Mouse (Mus musculus) skeletal muscle tissue, adult 2 months (tissue): ENCODE data around the gene Cyth2.

Experiments used
- DNase-seq: peaks from one replicate; pipeline ENCODE4 v3.0.0-alpha.2; 2012; ENCODE audit warnings: low read depth, low spot score

Gene Cyth2

DNA sequence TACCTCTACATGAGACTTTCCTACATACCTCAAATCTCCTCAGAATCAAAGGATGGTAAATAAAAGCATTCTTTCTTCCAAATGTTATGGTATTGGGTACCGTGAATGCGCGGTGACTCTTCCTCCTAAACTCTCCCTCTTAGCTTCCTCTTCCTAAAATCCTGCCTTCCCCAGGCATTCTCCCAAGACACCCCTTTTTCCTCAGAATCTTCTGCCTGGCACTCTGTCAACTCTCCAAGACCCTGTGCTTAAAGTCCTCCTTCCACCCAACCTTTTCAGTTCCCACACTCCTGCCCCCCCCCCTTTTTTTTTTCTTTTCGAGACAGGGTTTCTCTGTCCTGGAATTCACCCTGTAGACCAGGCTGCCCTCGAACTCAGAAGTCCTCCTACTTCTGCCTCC is 460 bp upstream of the Cyth2 start:
- DNase-seq, result no peak

DNA sequence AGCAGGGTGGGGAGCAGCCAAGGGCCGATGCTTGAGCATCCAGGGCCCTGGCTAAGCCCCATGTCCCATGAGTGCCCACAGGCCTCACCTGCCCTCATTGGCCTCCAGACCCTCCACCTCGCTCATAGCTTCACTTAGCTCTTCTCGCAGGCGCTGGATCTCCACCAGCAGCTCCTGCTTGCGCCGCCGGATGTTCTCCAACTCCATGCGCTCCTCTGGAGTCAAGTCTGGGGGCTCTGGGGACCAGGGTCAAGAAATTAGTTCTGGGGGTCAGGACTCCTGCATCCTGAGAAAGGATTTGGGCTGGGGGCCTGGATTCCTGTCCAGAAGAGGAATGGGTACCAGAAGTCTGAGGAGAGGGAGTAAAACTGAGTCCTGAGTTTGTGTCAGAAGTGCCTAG is 1.5 kb downstream of the Cyth2 start:
- DNase-seq, result no peak

DNA sequence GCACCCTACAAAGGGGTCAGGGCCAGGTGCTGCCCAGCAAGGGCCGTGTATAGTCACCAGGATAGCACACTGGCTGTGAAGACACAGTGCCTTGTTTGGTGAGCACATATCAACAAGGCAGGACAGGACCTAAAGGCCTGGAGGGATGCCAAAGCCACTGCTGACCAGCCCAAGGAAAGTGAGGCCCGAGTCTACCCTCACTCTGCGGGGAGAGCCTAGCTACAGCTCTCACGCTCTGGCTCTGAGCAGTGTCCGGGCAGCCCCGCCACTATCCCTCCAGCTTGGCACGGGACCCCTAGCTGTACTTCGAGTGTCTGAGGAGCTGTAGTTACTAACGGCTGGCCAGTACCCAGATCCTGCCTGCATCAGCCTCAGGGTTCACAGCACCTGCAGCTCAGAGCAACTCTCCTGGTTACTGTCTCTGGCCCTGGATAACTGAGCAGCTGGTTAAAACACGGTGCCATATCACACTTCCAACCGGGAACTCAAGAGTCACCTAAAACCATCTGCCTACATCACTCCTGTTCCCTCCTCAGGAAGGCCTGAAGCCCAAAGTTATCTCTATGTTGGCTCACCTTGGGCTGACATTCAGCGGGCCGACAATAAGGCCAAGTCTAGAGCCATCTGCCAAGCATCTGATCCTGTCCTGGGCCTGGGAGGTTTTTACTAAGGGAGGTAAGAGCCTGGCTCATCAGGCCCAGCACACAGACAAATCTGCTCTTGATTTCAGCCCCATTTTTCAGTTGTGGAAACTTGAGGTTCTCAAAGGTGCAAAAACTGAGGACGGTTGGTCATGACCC is 4.9 kb downstream of the Cyth2 start:
- DNase-seq, result no peak

DNA sequence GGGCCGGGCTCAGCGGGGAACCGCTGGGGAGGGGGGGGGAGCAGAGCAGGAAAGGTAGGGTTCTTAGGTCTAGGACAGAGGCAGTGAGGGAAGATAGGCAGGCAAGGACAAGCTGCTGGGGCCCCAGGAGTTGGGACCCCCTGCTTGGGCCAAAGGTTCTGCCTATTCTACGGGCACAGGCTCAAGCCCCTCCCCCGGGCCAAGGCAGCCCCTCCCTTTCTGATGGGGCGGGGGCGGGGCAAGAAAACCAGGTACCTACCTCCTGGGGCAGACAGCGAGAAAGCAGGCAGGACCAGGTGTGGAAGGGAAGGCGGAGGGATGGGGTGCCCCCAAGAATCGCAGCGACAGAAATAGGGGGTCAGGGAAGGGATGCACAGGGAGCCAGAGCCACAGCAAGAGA is 5.9 kb downstream of the Cyth2 start:
- DNase-seq, result no peak

DNA sequence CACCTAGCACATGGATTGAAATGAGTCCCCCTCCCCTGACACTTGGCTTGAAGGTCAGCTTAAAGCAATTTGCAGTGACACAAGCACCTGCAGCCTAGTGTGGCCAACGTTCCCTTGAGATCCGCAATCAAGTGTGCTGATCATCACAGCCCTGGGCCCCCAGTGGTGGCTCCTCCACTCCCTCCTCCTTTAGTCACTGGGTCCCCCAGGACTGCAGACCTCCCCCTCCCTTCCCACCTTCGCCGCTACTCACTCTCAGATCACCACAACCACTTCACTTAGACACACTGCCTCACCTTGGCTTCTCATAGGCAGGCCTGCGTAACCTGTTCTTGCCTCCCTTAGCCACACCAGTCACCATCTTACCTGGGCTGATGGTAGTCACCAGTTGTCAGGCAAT is 8.4 kb downstream of the Cyth2 start:
- no peak for DNase-seq

DNA sequence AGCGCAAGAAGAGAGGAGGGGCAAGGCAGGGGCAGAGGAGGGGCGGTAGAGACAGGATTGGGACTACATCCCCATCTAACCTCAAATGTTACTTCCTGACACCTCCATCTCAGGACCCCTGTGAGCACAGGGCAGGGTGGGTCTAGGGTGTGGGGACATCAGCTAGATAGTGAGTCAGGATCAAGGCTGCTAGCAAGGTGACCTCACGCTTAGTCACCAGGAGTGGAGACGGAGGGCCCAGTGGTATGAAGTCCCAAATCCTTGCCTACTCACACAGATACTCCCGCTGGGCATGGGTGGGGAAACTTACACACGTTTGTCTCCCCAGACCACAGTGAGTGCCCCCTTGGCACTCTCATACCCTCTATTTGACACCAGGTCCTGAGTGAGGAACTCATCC is 11.8 kb downstream of the Cyth2 start:
- DNase-seq, result no peak

DNA sequence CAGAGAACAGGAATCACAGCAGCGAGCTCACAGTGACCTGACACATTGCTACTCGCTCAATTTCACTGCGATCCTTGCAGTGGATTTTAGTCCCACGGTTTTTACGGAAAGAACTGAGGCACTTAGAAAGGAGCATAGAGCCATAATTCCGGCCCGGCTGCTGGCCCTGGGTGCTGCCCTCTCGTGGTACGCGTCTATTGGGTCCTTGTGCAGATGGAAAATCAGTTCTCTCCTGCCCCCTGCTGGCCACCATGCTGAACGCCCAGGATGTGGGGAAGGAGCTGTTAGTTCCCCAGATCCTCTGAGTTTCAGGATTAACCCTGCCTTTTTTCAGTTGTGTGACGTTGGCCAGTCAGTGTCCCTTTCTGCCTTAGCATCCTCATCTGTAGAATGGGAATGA is 13.0 kb downstream of the Cyth2 start:
- DNase-seq, result peak; percentile 86

DNA sequence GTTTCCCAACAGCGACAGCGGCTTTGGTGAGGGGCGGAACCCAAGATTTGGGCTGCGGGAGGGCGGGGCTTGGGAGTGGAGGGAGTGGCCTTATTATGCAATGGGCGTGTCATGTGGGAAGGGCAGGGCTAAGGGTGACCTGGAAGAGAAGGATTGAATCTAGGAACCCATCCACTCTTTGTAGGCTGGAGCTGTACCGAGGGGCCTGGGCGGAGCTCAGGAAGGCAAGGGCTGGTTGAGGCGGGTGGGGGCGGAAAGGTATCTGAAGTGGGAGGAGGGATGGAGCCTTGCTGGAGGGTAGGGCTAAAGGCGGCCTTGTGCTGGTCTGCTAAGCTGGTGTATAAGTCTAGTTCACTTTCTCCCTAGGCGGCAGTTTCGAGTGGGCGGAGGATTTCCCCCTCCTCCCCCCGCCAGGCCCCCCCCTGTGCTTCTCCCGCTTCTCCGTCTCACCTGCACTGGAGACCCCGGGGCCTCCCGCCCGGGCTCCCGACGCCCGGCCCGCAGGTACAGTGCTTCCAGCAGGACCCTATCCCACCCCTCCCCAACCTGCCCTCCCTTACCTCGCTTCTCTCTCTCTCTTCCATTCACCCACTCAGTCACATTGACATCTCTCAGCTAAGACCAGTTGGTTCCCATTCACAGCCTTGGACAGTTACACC is 13.7 kb downstream of the Cyth2 start:
- DNase-seq, result no peak

DNA sequence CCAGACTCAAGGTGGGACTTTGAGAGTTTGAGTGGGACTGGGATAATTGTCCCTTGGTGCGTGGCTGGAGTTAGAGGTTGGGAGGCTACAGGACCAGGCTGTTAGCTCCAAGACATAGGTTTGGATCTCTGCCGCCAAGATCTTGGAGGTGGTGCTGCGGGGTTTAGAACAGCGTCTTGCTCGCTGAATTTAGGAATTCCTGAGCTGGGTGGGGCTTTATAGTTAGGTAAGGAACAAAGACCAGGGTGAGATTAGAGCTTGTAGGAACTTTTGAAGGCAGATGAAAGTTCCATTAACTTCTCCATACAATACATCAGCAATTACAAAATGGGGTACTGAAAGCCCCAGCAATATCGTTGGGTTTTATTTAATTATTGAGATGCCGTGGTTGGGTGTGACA is 14.4 kb downstream of the Cyth2 start:
- DNase-seq, result no peak

DNA sequence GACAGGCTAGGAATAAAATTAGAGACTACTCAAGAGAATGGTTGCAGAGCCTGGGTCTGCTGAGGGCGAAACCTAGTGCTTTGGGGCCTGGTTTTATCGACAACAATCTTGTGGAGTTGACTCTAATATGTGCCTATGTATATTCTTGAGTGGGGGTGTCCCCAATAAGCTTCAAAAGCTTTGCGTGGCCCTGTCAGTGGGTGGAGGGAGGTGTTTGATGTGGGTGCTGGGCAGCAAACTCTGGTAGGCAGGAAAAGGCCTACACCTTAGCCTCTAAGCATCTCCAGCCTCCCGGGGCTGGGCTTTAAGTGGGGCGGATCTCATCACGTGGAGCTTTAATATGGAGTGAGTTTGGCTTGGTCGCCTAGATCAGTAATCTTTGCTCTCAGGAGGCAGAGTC is 15.4 kb downstream of the Cyth2 start:
- no peak for DNase-seq

DNA sequence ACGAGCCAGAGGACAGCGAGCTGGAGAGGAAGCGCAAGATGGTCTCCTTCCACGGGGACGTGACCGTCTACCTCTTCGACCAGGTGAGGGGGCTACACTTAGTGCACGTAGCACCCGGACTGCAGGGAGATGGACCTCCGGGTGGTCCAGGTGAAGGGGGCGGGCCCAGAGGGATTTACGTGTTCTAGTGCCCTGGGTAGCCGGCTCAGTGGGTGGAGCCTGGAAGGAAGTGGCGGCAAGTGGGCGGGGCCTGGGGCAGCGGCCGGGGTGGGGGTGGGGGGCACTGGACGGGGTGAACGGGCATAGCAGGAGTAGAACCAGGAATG is 15.9 kb downstream of the Cyth2 start:
- no peak for DNase-seq

DNA sequence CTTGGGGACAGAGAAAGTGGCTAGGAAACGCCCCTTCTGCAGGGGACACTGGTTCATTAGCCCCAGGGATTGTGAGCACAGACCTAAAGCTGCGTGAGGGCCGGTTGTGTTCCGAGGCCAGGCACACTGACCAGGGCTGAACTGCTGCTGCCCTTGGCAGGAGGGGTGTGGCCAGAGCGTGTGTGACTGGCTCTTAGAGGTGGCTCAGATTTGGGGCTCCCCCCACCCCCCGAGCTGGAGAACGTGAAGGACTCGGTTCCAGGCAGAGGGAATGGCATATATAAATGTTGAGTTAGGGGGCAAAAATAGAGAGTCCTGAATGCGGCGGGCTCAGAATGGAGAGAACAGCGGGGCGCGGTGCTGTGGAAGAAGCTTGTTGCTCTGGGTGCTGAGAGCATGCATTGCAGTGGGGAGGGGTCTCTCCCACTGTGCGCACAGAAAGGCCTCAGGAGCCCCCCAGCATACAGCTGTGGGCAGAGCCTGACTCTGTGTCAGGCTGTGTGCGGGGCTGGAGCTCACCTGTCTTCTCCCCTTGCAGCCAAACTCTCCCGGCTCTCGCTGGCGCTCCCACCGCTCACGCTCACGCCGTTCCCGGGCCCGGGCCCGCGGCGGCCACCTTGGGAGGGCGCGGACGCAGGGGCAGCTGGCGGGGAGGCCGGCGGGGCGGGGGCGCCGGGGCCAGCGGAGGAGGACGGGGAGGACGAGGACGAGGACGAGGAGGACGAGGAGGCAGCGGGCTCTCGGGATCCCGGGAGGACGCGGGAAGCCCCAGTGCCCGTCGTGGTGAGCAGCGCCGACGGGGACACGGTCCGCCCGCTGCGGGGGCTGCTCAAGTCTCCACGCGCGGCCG is 16.5 kb downstream of the Cyth2 start:
- no peak for DNase-seq

DNA sequence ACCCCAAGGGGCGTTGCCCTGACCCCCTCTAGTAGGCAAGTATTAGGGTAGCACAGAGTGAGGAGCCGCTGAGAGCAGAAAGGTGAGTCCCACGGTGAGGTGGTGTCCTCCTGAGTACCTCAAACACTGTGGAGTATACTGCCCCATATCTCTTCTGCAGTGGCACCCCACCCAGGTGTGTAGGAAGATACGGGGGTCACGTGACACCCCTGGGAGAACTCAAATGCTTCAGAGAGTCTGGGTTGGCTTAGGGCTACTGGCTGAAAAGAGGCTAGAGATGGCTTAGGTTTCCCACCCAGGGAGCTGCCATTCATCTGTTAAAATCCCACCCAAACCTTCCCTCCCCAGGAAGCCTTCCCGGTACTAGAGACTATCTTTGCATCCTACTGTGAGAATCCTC is 17.4 kb downstream of the Cyth2 start:
- no peak for DNase-seq

DNA sequence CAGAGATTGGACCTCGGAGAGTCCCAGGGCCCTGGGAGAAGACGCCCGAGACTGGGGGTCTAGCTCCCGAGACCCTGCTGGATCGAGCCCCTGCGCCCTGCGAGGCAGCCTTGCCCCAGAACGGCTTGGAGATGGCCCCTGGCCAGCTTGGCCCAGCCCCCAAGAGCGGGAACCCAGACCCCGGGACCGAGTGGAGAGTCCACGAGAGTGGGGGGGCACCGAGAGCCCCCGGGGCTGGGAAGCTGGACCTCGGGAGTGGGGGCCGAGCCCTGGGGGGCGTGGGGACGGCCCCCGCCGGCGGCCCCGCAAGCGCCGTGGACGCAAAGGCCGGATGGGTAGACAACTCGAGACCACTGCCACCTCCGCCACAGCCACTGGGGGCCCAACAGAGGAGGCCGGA is 19.4 kb downstream of the Cyth2 start:
- DNase-seq, result no peak

DNA sequence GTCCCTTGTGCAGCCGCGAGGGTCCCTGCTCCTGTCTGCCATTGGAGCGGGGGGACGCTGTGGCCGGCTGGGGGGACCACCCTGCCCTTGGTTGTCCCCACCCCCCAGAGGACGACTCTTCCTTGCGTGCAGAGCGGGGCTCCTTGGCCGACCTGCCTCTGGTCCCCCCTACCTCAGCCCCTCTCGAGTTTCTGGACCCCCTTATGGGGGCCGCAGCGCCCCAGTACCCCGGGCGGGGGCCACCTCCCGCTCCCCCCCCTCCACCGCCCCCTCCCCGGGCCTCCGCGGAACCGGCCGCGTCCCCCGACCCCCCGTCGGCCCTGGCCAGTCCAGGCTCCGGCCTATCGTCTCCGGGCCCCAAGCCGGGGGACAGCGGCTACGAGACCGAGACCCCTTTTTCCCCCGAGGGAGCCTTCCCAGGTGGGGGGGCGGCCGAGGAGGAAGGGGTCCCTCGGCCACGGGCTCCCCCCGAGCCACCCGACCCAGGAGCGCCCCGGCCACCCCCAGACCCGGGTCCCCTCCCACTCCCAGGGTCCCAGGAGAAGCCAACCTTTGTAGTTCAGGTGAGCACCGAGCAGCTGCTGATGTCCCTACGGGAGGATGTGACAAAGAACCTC is 20.3 kb downstream of the Cyth2 start:
- no peak for DNase-seq

DNA sequence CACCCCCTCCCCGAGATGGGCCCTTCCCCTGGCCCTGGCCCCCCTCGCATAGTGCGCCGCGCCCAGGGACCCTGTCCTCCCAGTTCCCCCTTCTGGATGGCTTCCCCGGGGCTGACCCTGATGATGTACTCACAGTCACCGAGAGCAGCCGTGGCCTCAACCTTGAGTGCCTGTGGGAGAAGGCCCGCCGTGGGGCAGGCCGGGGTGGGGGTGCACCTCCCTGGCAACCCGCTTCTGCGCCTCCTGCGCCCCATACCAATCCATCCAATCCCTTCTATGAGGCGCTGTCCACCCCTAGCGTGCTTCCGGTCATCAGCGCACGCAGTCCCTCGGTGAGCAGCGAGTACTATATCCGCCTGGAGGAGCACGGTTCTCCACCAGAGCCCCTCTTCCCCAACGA is 21.1 kb downstream of the Cyth2 start:
- no peak for DNase-seq

DNA sequence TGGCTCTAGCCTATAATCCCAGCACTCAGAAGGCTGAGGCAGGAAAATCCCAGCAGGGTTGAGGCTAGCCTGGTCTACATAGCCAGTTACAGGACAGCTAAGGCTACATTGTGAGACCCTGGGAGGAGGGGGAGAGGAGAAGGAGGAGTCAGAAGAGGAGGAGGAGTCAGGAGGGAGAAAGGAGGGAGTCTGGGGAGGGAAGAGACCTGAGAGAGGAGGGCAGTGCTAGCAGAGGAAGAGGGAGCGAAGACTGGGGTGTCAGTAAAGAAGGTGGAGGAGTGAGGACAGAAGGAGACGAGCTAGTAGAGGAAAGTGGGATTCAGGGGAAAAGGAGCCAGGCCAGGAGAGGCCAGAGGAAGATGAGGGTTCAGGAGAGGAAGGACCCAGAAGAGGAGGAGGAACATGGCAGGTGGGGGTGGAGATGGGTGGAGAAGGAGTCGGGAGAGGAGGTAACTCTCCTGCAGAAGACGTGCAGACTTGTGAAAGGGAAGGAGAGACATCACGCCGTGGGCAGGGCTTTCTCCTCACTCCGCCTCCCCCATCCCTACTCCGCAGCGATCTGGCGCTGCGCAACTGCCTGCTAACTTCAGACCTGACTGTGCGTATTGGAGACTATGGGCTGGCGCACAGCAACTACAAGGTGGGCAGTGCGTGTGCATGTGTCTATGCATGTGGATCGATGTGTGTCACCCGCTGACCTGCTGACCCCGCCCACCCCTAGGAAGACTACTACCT is 22.5 kb downstream of the Cyth2 start:
- DNase-seq, result no peak

DNA sequence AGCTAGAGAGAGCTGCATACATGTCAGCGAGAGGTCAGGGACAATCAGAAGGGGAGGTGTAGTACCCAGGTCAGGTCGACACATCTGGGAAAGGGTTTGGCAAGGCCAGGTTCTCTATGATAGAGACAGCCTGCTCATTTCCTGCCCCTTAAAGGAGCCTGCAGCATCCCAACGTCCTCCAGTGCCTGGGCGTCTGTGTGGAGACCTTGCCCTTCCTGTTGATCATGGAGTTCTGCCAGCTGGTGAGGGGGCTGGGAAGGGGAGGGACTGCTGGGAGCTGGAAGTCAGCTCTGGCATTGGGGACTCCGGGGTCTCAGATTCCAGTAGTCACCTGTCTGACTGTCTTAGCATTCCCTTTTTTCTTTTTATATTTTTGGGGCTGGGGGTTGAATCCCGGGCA is 23.7 kb downstream of the Cyth2 start:
- DNase-seq, result no peak

DNA sequence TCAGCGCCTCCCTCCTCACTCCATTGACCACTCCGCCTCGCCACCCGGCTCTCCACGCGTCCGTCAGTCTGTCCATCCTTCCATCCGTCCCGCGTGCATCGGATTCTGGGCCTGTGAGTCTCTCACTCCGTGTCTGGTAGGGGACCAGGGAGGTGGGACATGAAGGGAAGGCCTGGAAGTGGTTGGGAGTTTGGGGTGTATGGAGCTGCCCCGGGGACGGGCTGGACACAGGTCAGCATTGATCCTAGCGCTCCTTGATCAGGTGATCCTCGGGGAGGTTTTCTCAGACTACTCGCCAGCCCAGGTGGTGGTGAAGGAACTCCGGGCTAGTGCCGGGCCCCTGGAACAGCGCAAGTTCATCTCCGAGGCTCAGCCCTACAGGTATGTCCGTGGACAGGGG is 26.7 kb downstream of the Cyth2 start:
- no peak for DNase-seq

DNA sequence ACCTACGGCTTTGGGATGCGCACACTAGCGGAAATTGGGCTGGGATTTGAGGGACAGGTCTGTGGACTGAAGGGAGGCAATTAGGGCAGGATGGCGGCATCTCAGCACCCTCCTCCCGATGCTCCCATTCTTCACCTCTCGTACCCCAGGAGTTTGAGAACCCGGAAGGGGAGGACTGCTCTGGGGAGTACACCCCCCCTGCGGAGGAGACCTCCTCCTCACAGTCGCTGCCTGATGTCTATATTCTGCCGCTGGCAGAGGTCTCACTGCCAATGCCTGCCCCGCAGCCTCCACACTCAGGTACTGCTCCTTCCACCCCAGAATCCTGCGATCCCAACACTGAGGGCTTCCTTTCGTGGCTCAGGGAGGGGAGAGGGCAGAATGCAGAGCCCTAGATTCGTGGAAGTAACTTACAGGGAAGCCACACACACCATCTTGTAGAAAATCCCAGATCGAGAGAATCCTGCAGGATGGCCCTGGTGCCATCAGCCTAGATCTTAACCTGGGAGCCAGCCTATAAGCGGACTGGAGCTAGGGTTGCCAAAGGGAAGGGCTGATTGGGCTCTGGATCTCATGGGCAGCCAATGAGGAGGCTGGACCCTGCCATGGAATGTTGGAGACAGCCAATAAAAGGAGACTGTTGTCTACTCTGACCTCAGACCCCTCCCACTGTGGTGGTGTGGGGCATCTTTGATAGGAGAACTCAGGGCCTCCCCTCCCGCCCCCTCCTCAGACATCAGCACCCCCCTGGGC is 27.5 kb downstream of the Cyth2 start:
- DNase-seq, result no peak

DNA sequence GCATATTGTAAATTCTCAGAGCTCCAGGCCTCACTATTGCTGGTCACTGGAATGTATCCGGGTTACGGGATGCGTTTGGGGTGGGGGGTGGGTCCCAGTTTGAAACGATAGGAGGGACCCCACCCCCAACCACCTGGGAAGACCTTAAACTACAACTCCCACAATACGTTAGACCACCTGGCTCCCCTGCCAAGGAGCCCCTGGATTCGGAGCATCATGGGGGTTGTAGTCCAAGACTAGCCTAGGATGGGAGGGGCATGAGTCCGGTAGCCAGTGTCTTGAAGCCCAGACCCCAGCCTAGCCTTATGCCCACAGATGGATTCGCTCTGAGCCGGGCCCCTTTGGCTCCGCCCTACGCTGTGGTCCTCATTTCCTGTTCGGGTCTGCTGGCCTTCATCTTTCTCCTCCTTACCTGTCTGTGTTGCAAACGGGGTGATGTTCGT is 28.2 kb downstream of the Cyth2 start:
- DNase-seq, result no peak
